8 mouse cellular contexts compared by ENCODE assay signal in the genomic region with DNA sequence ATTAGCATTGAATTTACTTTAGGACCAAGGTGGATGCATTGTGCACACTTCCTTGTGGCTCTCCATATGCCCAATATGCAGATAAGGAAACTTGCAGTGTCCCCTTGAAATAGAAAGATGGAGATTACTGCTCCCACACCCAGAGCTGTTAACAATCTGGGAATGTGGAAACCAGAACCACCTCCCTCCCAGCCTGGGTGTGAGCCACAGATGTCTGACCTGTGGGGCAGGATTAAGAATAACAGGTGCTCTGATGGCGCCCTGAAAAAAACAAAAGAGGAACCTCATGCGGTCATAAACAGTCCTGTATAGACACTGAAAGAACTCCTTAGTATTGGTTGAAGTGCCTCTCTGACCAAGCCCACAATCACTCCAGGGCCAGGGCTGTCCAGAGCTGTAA. TPM values are rescaled to one million over a fixed set of nuclear protein-coding genes. Genes with fewer than 3 reads are reported as not detected.
DNase-seq lines count a peak whose midpoint lies in the region; ATAC-seq and TF ChIP-seq lines count a peak whose summit lies in the region.

No protein-coding gene starts in this region.

- intact Hi-C loops in left cerebral cortex, postnatal 14 days (cut with DNase I) = loop anchor here (10.0 kb wide), 1 partner anchor 94 kb away; no protein-coding TSS in a partner anchor

- H3K4me3 ChIP-seq in forebrain, embryonic 13.5 days = 0 out of 2 replicates have a peak overlapping the region, but pooled peaks have one; percentile 88
- no peak overlapping the region for H3K4me3 ChIP-seq in forebrain, embryonic 14.5 days (ENCODE audit: low read depth, low read length)
- no peak overlapping the region for H3K4me3 ChIP-seq in lung, postnatal 0 days (ENCODE audit: low read depth, low read length)
- H3K4me3 ChIP-seq in intestine, postnatal 0 days (ENCODE audit: low read depth, low read length) = no peak overlapping the region
- H3K4me3 ChIP-seq in neural tube, embryonic 15.5 days (replicated peaks) = peak overlapping the region; percentile 91

- H3K9me3 ChIP-seq in forebrain, embryonic 13.5 days (replicated peaks) = no peaks in the 10 kb centered on the region
- no peaks in the 10 kb centered on the region for H3K9me3 ChIP-seq in forebrain, embryonic 14.5 days (replicated peaks; ENCODE audit: control insufficient read depth, low read length)
- no peaks in the 10 kb centered on the region for H3K9me3 ChIP-seq in lung, postnatal 0 days (ENCODE audit: low read length)
- no peaks in the 10 kb centered on the region for H3K9me3 ChIP-seq in intestine, postnatal 0 days (ENCODE audit: control insufficient read depth)
- H3K9me3 ChIP-seq in neural tube, embryonic 15.5 days (replicated peaks) = no peaks in the 10 kb centered on the region

- no peak for TF ChIP-seq EP300 in lung, postnatal 0 days (IDR thresholded peaks at IDR 0.05)

- no peak for ATAC-seq in forebrain, embryonic 13.5 days
- ATAC-seq in forebrain, embryonic 14.5 days = no peak
- no peak for ATAC-seq in lung, postnatal 0 days
- no peak for ATAC-seq in intestine, postnatal 0 days
- ATAC-seq in neural tube, embryonic 15.5 days (ENCODE audit: low FRiP score) = no peak

- no peak overlapping the region for H3K4me2 ChIP-seq in forebrain, embryonic 13.5 days
- H3K4me2 ChIP-seq in forebrain, embryonic 14.5 days (ENCODE audit: low read length) = no peak overlapping the region
- peak overlapping the region; percentile 55 for H3K4me2 ChIP-seq in lung, postnatal 0 days (replicated peaks; ENCODE audit: low read depth, low read length)
- H3K4me2 ChIP-seq in intestine, postnatal 0 days (replicated peaks; ENCODE audit: low read depth) = peak overlapping the region; percentile 78
- peak overlapping the region; percentile 94 for H3K4me2 ChIP-seq in neural tube, embryonic 15.5 days

- WGBS in forebrain, embryonic 13.5 days = 84% methylated on average over 2 of the region's 2 CpGs
- WGBS in forebrain, embryonic 14.5 days = 76% methylated on average over 2 of the region's 2 CpGs
- 61% methylated on average over 2 of the region's 2 CpGs for WGBS in lung, postnatal 0 days
- WGBS in intestine, postnatal 0 days = 52% methylated on average over 2 of the region's 2 CpGs
- 79% methylated on average over 2 of the region's 2 CpGs for WGBS in neural tube, embryonic 15.5 days

- TF ChIP-seq CTCF in lung, postnatal 0 days (IDR thresholded peaks at IDR 0.05) = no peak
- TF ChIP-seq CTCF in intestine, postnatal 0 days (IDR thresholded peaks at IDR 0.05; ENCODE audit: low read depth) = no peak

- peaks cover 37% of the 10 kb centered on the region for H3K4me1 ChIP-seq in forebrain, embryonic 13.5 days
- peaks cover 20% of the 10 kb centered on the region for H3K4me1 ChIP-seq in forebrain, embryonic 14.5 days (ENCODE audit: control insufficient read depth, insufficient read depth, low read length)
- H3K4me1 ChIP-seq in lung, postnatal 0 days (ENCODE audit: insufficient read depth, low read depth, low read length) = peaks cover 34% of the 10 kb centered on the region
- peaks cover 4% of the 10 kb centered on the region for H3K4me1 ChIP-seq in intestine, postnatal 0 days (replicated peaks; ENCODE audit: control insufficient read depth, insufficient read depth, low read length)
- H3K4me1 ChIP-seq in neural tube, embryonic 15.5 days = peaks cover 43% of the 10 kb centered on the region

- H3K36me3 ChIP-seq in forebrain, embryonic 13.5 days (ENCODE audit: poor library complexity, severe bottlenecking) = no peaks in the 10 kb centered on the region
- H3K36me3 ChIP-seq in forebrain, embryonic 14.5 days (ENCODE audit: control insufficient read depth, insufficient read depth, low read length) = peaks cover 4% of the 10 kb centered on the region; the same call in 1 of the 2 replicates
- peaks cover 4% of the 10 kb centered on the region; the same call in 1 of the 2 replicates for H3K36me3 ChIP-seq in lung, postnatal 0 days (ENCODE audit: insufficient read depth, low read length)
- peaks cover 7% of the 10 kb centered on the region; the same call in 1 of the 2 replicates for H3K36me3 ChIP-seq in intestine, postnatal 0 days (ENCODE audit: control insufficient read depth, insufficient read depth)
- H3K36me3 ChIP-seq in neural tube, embryonic 15.5 days = no peaks in the 10 kb centered on the region; the same call in 1 of the 2 replicates

- H3K9ac ChIP-seq in forebrain, embryonic 13.5 days = no peak overlapping the region
- H3K9ac ChIP-seq in forebrain, embryonic 14.5 days (ENCODE audit: low read length) = no peak overlapping the region
- 0 out of 2 replicates have a peak overlapping the region, but pooled peaks have one; percentile 5 for H3K9ac ChIP-seq in lung, postnatal 0 days (replicated peaks; ENCODE audit: low read depth)
- H3K9ac ChIP-seq in intestine, postnatal 0 days (ENCODE audit: low read depth, low read length) = no peak overlapping the region
- peak overlapping the region; percentile 54 for H3K9ac ChIP-seq in neural tube, embryonic 15.5 days (replicated peaks)

- no peak overlapping the region for H3K27ac ChIP-seq in forebrain, embryonic 13.5 days
- H3K27ac ChIP-seq in forebrain, embryonic 14.5 days (ENCODE audit: low read depth, low read length) = no peak overlapping the region
- peak overlapping the region; percentile 62; the same call in 1 of the 2 replicates for H3K27ac ChIP-seq in lung, postnatal 0 days (ENCODE audit: low read length)
- H3K27ac ChIP-seq in intestine, postnatal 0 days (ENCODE audit: low read depth, low read length) = no peak overlapping the region
- no peak overlapping the region for H3K27ac ChIP-seq in neural tube, embryonic 15.5 days (replicated peaks)

- peaks cover 8% of the 10 kb centered on the region; the same call in 1 of the 2 replicates for H3K27me3 ChIP-seq in forebrain, embryonic 13.5 days
- no peaks in the 10 kb centered on the region for H3K27me3 ChIP-seq in forebrain, embryonic 14.5 days (replicated peaks; ENCODE audit: control insufficient read depth, insufficient read depth, low read length)
- no peaks in the 10 kb centered on the region for H3K27me3 ChIP-seq in lung, postnatal 0 days (replicated peaks; ENCODE audit: insufficient read depth, low read length)
- H3K27me3 ChIP-seq in intestine, postnatal 0 days (replicated peaks; ENCODE audit: control insufficient read depth, insufficient read depth, low read length) = no peaks in the 10 kb centered on the region
- no peaks in the 10 kb centered on the region for H3K27me3 ChIP-seq in neural tube, embryonic 15.5 days (replicated peaks)

- DNase-seq in forebrain, embryonic 14.5 days (ENCODE audit: low spot score) = no peak
- no peak for DNase-seq in lung, postnatal 0 days (ENCODE audit: low spot score)
- no peak for DNase-seq in lung, postnatal 10 days
- no peak for DNase-seq in urinary bladder, adult 18-20 months (ENCODE audit: low spot score in 2 of 2)
- no peak for DNase-seq in left cerebral cortex, postnatal 14 days (ENCODE audit: low spot score in 2 of 2)

RNA-seq across cellular contexts. Expression of gene Mxd4, which starts 1.3 kb away (rescaled TPM):
- polyA plus RNA-seq in forebrain, embryonic 13.5 days (2015; fragmentation: Nextera tagmentation; extraction: Ambion mirVana) = 28.2 and 31.1 TPM in 2 replicates
- polyA plus RNA-seq in forebrain, embryonic 14.5 days (2014; fragmentation: Nextera tagmentation; extraction: Ambion mirVana) = 25.7 and 29.9 TPM in 2 replicates
- 65.1 and 68.2 TPM in 2 replicates for polyA plus RNA-seq in lung, postnatal 0 days (2015; fragmentation: Nextera tagmentation; extraction: Ambion mirVana)
- polyA plus RNA-seq in intestine, postnatal 0 days (2015; fragmentation: Nextera tagmentation; extraction: Ambion mirVana) = 14.1 and 17.7 TPM in 2 replicates
- 25.7 and 29.7 TPM in 2 replicates for polyA plus RNA-seq in neural tube, embryonic 15.5 days (2015; fragmentation: Nextera tagmentation; extraction: Ambion mirVana)
- 10 to 100 TPM; 75.4 to 87.4 TPM for total RNA-seq in left cerebral cortex, postnatal 14 days (2021)

RNA-seq across cellular contexts. Expression of gene Haus3, which starts 19.5 kb away (rescaled TPM):
- 32.0 and 32.7 TPM in 2 replicates for polyA plus RNA-seq in forebrain, embryonic 13.5 days (2015; fragmentation: Nextera tagmentation; extraction: Ambion mirVana)
- 19.2 and 23.1 TPM in 2 replicates for polyA plus RNA-seq in forebrain, embryonic 14.5 days (2014; fragmentation: Nextera tagmentation; extraction: Ambion mirVana)
- 8.2 and 8.6 TPM in 2 replicates for polyA plus RNA-seq in lung, postnatal 0 days (2015; fragmentation: Nextera tagmentation; extraction: Ambion mirVana)
- 9.6 and 10.1 TPM in 2 replicates for polyA plus RNA-seq in intestine, postnatal 0 days (2015; fragmentation: Nextera tagmentation; extraction: Ambion mirVana)
- 13.1 and 19.2 TPM in 2 replicates for polyA plus RNA-seq in neural tube, embryonic 15.5 days (2015; fragmentation: Nextera tagmentation; extraction: Ambion mirVana)
- 1 to 10 TPM; 5.1 to 5.5 TPM for total RNA-seq in left cerebral cortex, postnatal 14 days (2021)

RNA-seq across cellular contexts. Expression of gene Poln, which starts 19.6 kb away (rescaled TPM):
- 0.49 and 0.88 TPM in 2 replicates for polyA plus RNA-seq in forebrain, embryonic 13.5 days (2015; fragmentation: Nextera tagmentation; extraction: Ambion mirVana)
- polyA plus RNA-seq in forebrain, embryonic 14.5 days (2014; fragmentation: Nextera tagmentation; extraction: Ambion mirVana) = 0.49 and 0.89 TPM in 2 replicates
- 0.63 and 0.99 TPM in 2 replicates for polyA plus RNA-seq in lung, postnatal 0 days (2015; fragmentation: Nextera tagmentation; extraction: Ambion mirVana)
- polyA plus RNA-seq in intestine, postnatal 0 days (2015; fragmentation: Nextera tagmentation; extraction: Ambion mirVana) = 0.41 TPM in 1 of 2 replicates, not detected in the other
- polyA plus RNA-seq in neural tube, embryonic 15.5 days (2015; fragmentation: Nextera tagmentation; extraction: Ambion mirVana) = 0.31 and 0.52 TPM in 2 replicates
- under 1 TPM; 0.79 to 0.91 TPM for total RNA-seq in left cerebral cortex, postnatal 14 days (2021)

Comparison
In these comparisons a context has a peak if more than half of its experiments do, and no peak if none do; other contexts are left out.
1. H3K4me3 ChIP-seq: peak in forebrain, embryonic 13.5 days (single experiment) and neural tube, embryonic 15.5 days (single experiment); none in forebrain, embryonic 14.5 days (single experiment), lung, postnatal 0 days (single experiment) and intestine, postnatal 0 days (single experiment).
2. H3K4me2 ChIP-seq: peak in lung, postnatal 0 days (single experiment), intestine, postnatal 0 days (single experiment) and neural tube, embryonic 15.5 days (single experiment); none in forebrain, embryonic 13.5 days (single experiment) and forebrain, embryonic 14.5 days (single experiment).
3. H3K9ac ChIP-seq: peak in lung, postnatal 0 days (single experiment) and neural tube, embryonic 15.5 days (single experiment); none in forebrain, embryonic 13.5 days (single experiment), forebrain, embryonic 14.5 days (single experiment) and intestine, postnatal 0 days (single experiment).